Mouse (Mus musculus): ENCODE measurements around the gene Lsamp. TPM values are rescaled to one million over a fixed set of nuclear protein-coding genes. Genes with fewer than 3 reads are reported as not detected.

Gene Lsamp
- polyA plus RNA-seq, 1 experiment from 2014 or later: 0.04 TPM

- no peak for DNase-seq
- H3K4me1 ChIP-seq (ENCODE audit: insufficient read depth): no peaks in the 10 kb centered on the region
- no peaks in the 10 kb centered on the region for H3K36me3 ChIP-seq (replicated peaks; ENCODE audit: insufficient read depth, low read length)
- no peak for TF ChIP-seq CTCF (IDR thresholded peaks at IDR 0.05; ENCODE audit: low read depth)
- no peak for TF ChIP-seq EP300 (IDR thresholded peaks at IDR 0.05; ENCODE audit: low read depth)
- H3K9me3 ChIP-seq (ENCODE audit: low read length): no peaks in the 10 kb centered on the region
- H3K27ac ChIP-seq (ENCODE audit: low read depth): no peak overlapping the region
- no peak for ATAC-seq
- no peaks in the 10 kb centered on the region for H3K27me3 ChIP-seq (ENCODE audit: insufficient read depth, low read length)
- no peak overlapping the region for H3K4me3 ChIP-seq (ENCODE audit: low read depth, low read length)
- H3K4me2 ChIP-seq (ENCODE audit: low read depth, low read length): no peak overlapping the region
- WGBS (ENCODE audit: insufficient replicate concordance): 77% methylated on average over 2 of the region's 2 CpGs
- no peak overlapping the region for H3K9ac ChIP-seq (replicated peaks)
Measured at GRCm38 (mm10) chr16:41275999-41276671, 1292.0 kb downstream of the Lsamp start.

GRCm38 (mm10) chr16:41317992-41318391 is 1333.8 kb downstream of the Lsamp start:
- Histone ChIP-seq H3K4me1 (ENCODE audit: insufficient read depth) (no peaks in the 10 kb centered on the region), H3K4me3 (ENCODE audit: low read depth, low read length) (no peak overlapping the region), H3K36me3 (replicated peaks; ENCODE audit: insufficient read depth, low read length) (no peaks in the 10 kb centered on the region), H3K27me3 (ENCODE audit: insufficient read depth, low read length) (no peaks in the 10 kb centered on the region), H3K9ac (replicated peaks) (no peak overlapping the region), H3K27ac (ENCODE audit: low read depth) (no peak overlapping the region), H3K9me3 (ENCODE audit: low read length) (no peaks in the 10 kb centered on the region), H3K4me2 (ENCODE audit: low read depth, low read length) (no peak overlapping the region)
- 52% methylated on average over 3 of the region's 3 CpGs for WGBS (ENCODE audit: insufficient replicate concordance)
- TF ChIP-seq EP300 (IDR thresholded peaks at IDR 0.05; ENCODE audit: low read depth) (no peak), CTCF (IDR thresholded peaks at IDR 0.05; ENCODE audit: low read depth) (no peak)
- DNase-seq: no peak
- ATAC-seq: no peak

- TF ChIP-seq CTCF (IDR thresholded peaks at IDR 0.05; ENCODE audit: low read depth) (no peak), EP300 (IDR thresholded peaks at IDR 0.05; ENCODE audit: low read depth) (no peak)
- no peak overlapping the region for H3K9ac ChIP-seq (replicated peaks)
- no peaks in the 10 kb centered on the region for H3K4me1 ChIP-seq (ENCODE audit: insufficient read depth)
- H3K4me3 ChIP-seq (ENCODE audit: low read depth, low read length): no peak overlapping the region
- H3K27ac ChIP-seq (ENCODE audit: low read depth): no peak overlapping the region
- WGBS (ENCODE audit: insufficient replicate concordance): 73% methylated on average over 1 of the region's 1 CpGs
- no peaks in the 10 kb centered on the region for H3K36me3 ChIP-seq (replicated peaks; ENCODE audit: insufficient read depth, low read length)
- DNase-seq (no peak), ATAC-seq (no peak)
- no peaks in the 10 kb centered on the region for H3K9me3 ChIP-seq (ENCODE audit: low read length)
- no peaks in the 10 kb centered on the region for H3K27me3 ChIP-seq (ENCODE audit: insufficient read depth, low read length)
- no peak overlapping the region for H3K4me2 ChIP-seq (ENCODE audit: low read depth, low read length)
Measured at GRCm38 (mm10) chr16:41343431-41343830, 1359.3 kb downstream of the Lsamp start.

- no peak overlapping the region for H3K4me3 ChIP-seq (ENCODE audit: low read depth, low read length)
- 60% methylated on average over 2 of the region's 2 CpGs for WGBS (ENCODE audit: insufficient replicate concordance)
- no peaks in the 10 kb centered on the region for H3K36me3 ChIP-seq (replicated peaks; ENCODE audit: insufficient read depth, low read length)
- H3K27me3 ChIP-seq (ENCODE audit: insufficient read depth, low read length): no peaks in the 10 kb centered on the region
- H3K4me1 ChIP-seq (ENCODE audit: insufficient read depth): no peaks in the 10 kb centered on the region
- H3K9me3 ChIP-seq (ENCODE audit: low read length): no peaks in the 10 kb centered on the region
- ATAC-seq: no peak
- H3K27ac ChIP-seq (ENCODE audit: low read depth): no peak overlapping the region
- TF ChIP-seq EP300 (IDR thresholded peaks at IDR 0.05; ENCODE audit: low read depth): no peak
- TF ChIP-seq CTCF (IDR thresholded peaks at IDR 0.05; ENCODE audit: low read depth): no peak
- H3K9ac ChIP-seq (replicated peaks): no peak overlapping the region
- DNase-seq: no peak
- no peak overlapping the region for H3K4me2 ChIP-seq (ENCODE audit: low read depth, low read length)
Measured at GRCm38 (mm10) chr16:41365138-41365537, 1381.0 kb downstream of the Lsamp start.

- WGBS (ENCODE audit: insufficient replicate concordance): 51% methylated on average over 3 of the region's 3 CpGs
- Histone ChIP-seq H3K27me3 (ENCODE audit: insufficient read depth, low read length) (no peaks in the 10 kb centered on the region), H3K9ac (replicated peaks) (no peak overlapping the region), H3K27ac (ENCODE audit: low read depth) (no peak overlapping the region), H3K4me2 (ENCODE audit: low read depth, low read length) (no peak overlapping the region), H3K9me3 (ENCODE audit: low read length) (no peaks in the 10 kb centered on the region), H3K36me3 (replicated peaks; ENCODE audit: insufficient read depth, low read length) (no peaks in the 10 kb centered on the region), H3K4me3 (ENCODE audit: low read depth, low read length) (no peak overlapping the region), H3K4me1 (ENCODE audit: insufficient read depth) (no peaks in the 10 kb centered on the region)
- DNase-seq (no peak), ATAC-seq (no peak)
- TF ChIP-seq CTCF (IDR thresholded peaks at IDR 0.05; ENCODE audit: low read depth) (no peak), EP300 (IDR thresholded peaks at IDR 0.05; ENCODE audit: low read depth) (no peak)
Measured at GRCm38 (mm10) chr16:41383702-41384101, 1399.5 kb downstream of the Lsamp start.

- H3K27ac ChIP-seq (ENCODE audit: low read depth): no peak overlapping the region
- H3K27me3 ChIP-seq (ENCODE audit: insufficient read depth, low read length): no peaks in the 10 kb centered on the region
- H3K4me1 ChIP-seq (ENCODE audit: insufficient read depth): no peaks in the 10 kb centered on the region
- ATAC-seq: no peak
- no peak for DNase-seq
- H3K9me3 ChIP-seq (ENCODE audit: low read length): no peaks in the 10 kb centered on the region
- H3K4me2 ChIP-seq (ENCODE audit: low read depth, low read length): no peak overlapping the region
- 73% methylated on average over 1 of the region's 1 CpGs for WGBS (ENCODE audit: insufficient replicate concordance)
- TF ChIP-seq EP300 (IDR thresholded peaks at IDR 0.05; ENCODE audit: low read depth) (no peak), CTCF (IDR thresholded peaks at IDR 0.05; ENCODE audit: low read depth) (no peak)
- no peak overlapping the region for H3K4me3 ChIP-seq (ENCODE audit: low read depth, low read length)
- no peaks in the 10 kb centered on the region for H3K36me3 ChIP-seq (replicated peaks; ENCODE audit: insufficient read depth, low read length)
- no peak overlapping the region for H3K9ac ChIP-seq (replicated peaks)
Measured at GRCm38 (mm10) chr16:41384288-41384687, 1400.1 kb downstream of the Lsamp start.
